Mouse (Mus musculus): Measurements from ENCODE around the gene Mast4.

Mast4 gene

GRCm38 (mm10) chr13:103315113-103315708 is 19.1 kb downstream of the Mast4 start:
- DNase-seq, result no peak

GRCm38 (mm10) chr13:103308296-103308695 is 26.0 kb downstream of the Mast4 start:
- no peak for DNase-seq

GRCm38 (mm10) chr13:103303826-103304225 is 30.5 kb downstream of the Mast4 start:
- no peak for DNase-seq

GRCm38 (mm10) chr13:103302508-103302907 is 31.8 kb downstream of the Mast4 start:
- DNase-seq, result no peak

- no peak for DNase-seq
Observed at GRCm38 (mm10) chr13:103302077-103302476, 32.2 kb downstream of the Mast4 start.

GRCm38 (mm10) chr13:103294424-103294823 is 39.9 kb downstream of the Mast4 start:
- no peak for DNase-seq

GRCm38 (mm10) chr13:103293121-103293520 is 41.2 kb downstream of the Mast4 start:
- DNase-seq, result no peak

GRCm38 (mm10) chr13:103291098-103291497 is 43.2 kb downstream of the Mast4 start:
- DNase-seq, result no peak

- no peak for DNase-seq
Observed at GRCm38 (mm10) chr13:103285821-103286220, 48.5 kb downstream of the Mast4 start.

- DNase-seq, result no peak
Observed at GRCm38 (mm10) chr13:103285036-103285435, 49.3 kb downstream of the Mast4 start.

GRCm38 (mm10) chr13:103270856-103271391 is 63.4 kb downstream of the Mast4 start:
- no peak for DNase-seq

GRCm38 (mm10) chr13:103262707-103263106 is 71.6 kb downstream of the Mast4 start:
- DNase-seq, result no peak

GRCm38 (mm10) chr13:103262061-103262460 is 72.2 kb downstream of the Mast4 start:
- DNase-seq, result no peak

- no peak for DNase-seq
Observed at GRCm38 (mm10) chr13:103260414-103260813, 73.9 kb downstream of the Mast4 start.

GRCm38 (mm10) chr13:103258106-103258505 is 76.2 kb downstream of the Mast4 start:
- DNase-seq, result peak; percentile 14

- no peak for DNase-seq
Observed at GRCm38 (mm10) chr13:103254861-103255260, 79.4 kb downstream of the Mast4 start.

- no peak for DNase-seq
Observed at GRCm38 (mm10) chr13:103253077-103253476, 81.2 kb downstream of the Mast4 start.

- DNase-seq, result peak; percentile 66
Observed at GRCm38 (mm10) chr13:103248102-103249054, 85.9 kb downstream of the Mast4 start.

- peak; percentile 39 for DNase-seq
Observed at GRCm38 (mm10) chr13:103246973-103247718, 87.2 kb downstream of the Mast4 start.

- no peak for DNase-seq
Observed at GRCm38 (mm10) chr13:103245431-103245830, 88.9 kb downstream of the Mast4 start.

GRCm38 (mm10) chr13:103244053-103244452 is 90.2 kb downstream of the Mast4 start:
- DNase-seq, result no peak

GRCm38 (mm10) chr13:103241092-103241491 is 93.2 kb downstream of the Mast4 start:
- DNase-seq, result no peak

GRCm38 (mm10) chr13:103239654-103240053 is 94.6 kb downstream of the Mast4 start:
- DNase-seq, result no peak

Data from retina, postnatal 1 day (tissue).